Mouse (Mus musculus) heart, postnatal 0 days (tissue): ENCODE measurements around the gene Sesn3. TPM values are rescaled to one million over a fixed set of nuclear protein-coding genes. Genes with fewer than 3 reads are reported as not detected.

Source experiments
- ATAC-seq: fragments of 200-750 bp; cut with Nextera tagmentation; 2 replicates; pipeline ENCODE4 v1.8.0; 2017; ENCODE audit warnings: low read depth, moderate number of reproducible peaks, moderate library complexity; ENCODE audit not compliant: insufficient read depth
- DNase-seq: peaks from one replicate; pipeline ENCODE4 v3.0.0-alpha.2; 2016; ENCODE audit warnings: low spot score
- H3K27ac ChIP-seq: fragments of 300-500 bp; sonication (generic); 2 replicates; pipeline ENCODE4 v1.5.1; 2014; ENCODE audit warnings: low read depth, mild to moderate bottlenecking
- H3K27me3 ChIP-seq: fragments of 300-500 bp; sonication (generic); 2 replicates; pipeline ENCODE4 v1.6.1; 2014; ENCODE audit warnings: low read length, mixed read lengths; ENCODE audit not compliant: control insufficient read depth, insufficient read depth
- H3K36me3 ChIP-seq: fragments of 300-500 bp; sonication (generic); replicated peaks from 2 replicates; pipeline ENCODE4 v1.6.1; 2014; ENCODE audit warnings: low read length, mixed read lengths; ENCODE audit not compliant: control insufficient read depth, insufficient read depth
- H3K4me1 ChIP-seq: fragments of 300-500 bp; sonication (generic); 2 replicates; pipeline ENCODE4 v1.6.1; 2014; ENCODE audit warnings: antibody characterized with exemption; ENCODE audit not compliant: control insufficient read depth, insufficient read depth
- H3K4me2 ChIP-seq: fragments of 300-500 bp; sonication (generic); 2 replicates; pipeline ENCODE4 v1.6.1; 2014; ENCODE audit warnings: low read depth, mild to moderate bottlenecking, low read length, moderate library complexity
- H3K4me3 ChIP-seq: fragments of 300-500 bp; sonication (generic); 2 replicates; pipeline ENCODE4 v1.5.1; 2014; ENCODE audit warnings: low read depth, low read length
- H3K9ac ChIP-seq: fragments of 300-500 bp; sonication (generic); replicated peaks from 2 replicates; pipeline ENCODE4 v1.6.1; 2014; ENCODE audit warnings: low read depth, low read length, mixed read lengths
- H3K9me3 ChIP-seq: fragments of 300-500 bp; sonication (generic); replicated peaks from 2 replicates; pipeline ENCODE4 v1.6.1; 2016; ENCODE audit warnings: low read length; ENCODE audit not compliant: control insufficient read depth
- CTCF ChIP-seq: IDR thresholded peaks from 2 replicates; pipeline ENCODE4 v1.5.1; 2016; ENCODE audit warnings: antibody characterized with exemption, control low read depth, low read depth
- EP300 ChIP-seq: IDR thresholded peaks from 2 replicates; pipeline ENCODE4 v1.6.1; 2016; ENCODE audit warnings: antibody characterized with exemption, low read depth
- WGBS: fragments of 180-500 bp; shearing (Covaris S2); extraction: QIAGEN DNeasy Blood & Tissue Kit; methylation state at CpG from one replicate; pipeline ENCODE4 v1.1.7; 2014; 5-methylcytosine and 5-hydroxymethylcytosine counted together
- polyA plus RNA-seq: library from polyadenylated mRNA; unstranded; fragments of >200 nt; fragmentation: Nextera tagmentation; extraction: Ambion mirVana; gene quantifications from 2 replicates; pipeline ENCODE4 v1.2.1, GENCODE M21; 2015
- total RNA-seq: library from RNA; depleted of rRNA; stranded (reverse); fragments of >200 nt; gene quantifications from 2 replicates; pipeline ENCODE4 v1.2.3, GENCODE M21; 2014; ENCODE audit warnings: low replicate concordance

The Sesn3 gene
- total and polyA plus RNA-seq, 2 experiments from 2014 or later: 5.7 to 17.0 TPM

DNA sequence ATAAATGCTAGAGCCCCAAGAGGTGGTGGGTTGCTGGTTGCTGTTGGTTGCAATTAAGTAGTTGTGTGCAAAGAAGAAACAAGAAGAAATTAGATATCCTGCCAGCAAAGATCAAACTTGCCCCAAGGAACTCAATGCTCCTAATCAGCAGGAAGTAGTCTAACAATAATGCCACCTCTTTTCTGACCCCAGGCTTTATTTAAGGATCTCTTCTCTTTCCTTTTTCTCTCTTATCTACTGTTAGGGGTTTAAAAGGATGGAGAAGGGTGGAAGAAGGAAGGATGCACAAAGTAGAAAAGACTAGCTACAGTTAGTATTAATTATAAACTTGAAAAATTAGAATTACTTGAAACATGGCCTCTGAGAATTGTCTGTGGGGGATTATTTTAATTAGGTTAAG is 97.6 kb downstream of the Sesn3 start:
- DNase-seq (no peak), ATAC-seq (no peak)
- H3K9ac ChIP-seq: no peak overlapping the region
- no peak overlapping the region for H3K4me3 ChIP-seq
- no peak overlapping the region for H3K27ac ChIP-seq
- H3K27me3 ChIP-seq: no peaks in the 10 kb centered on the region
- H3K4me2 ChIP-seq: no peak overlapping the region
- H3K9me3 ChIP-seq: no peaks in the 10 kb centered on the region
- H3K36me3 ChIP-seq: no peaks in the 10 kb centered on the region; the same call in 1 of the 2 replicates
- TF ChIP-seq EP300 (no peak), CTCF (no peak)
- no peaks in the 10 kb centered on the region for H3K4me1 ChIP-seq

- H3K36me3 ChIP-seq: no peaks in the 10 kb centered on the region
- no peaks in the 10 kb centered on the region for H3K9me3 ChIP-seq
- H3K4me3 ChIP-seq: no peak overlapping the region
- H3K4me1 ChIP-seq: no peaks in the 10 kb centered on the region
- 81% methylated on average over 4 of the region's 4 CpGs for WGBS
- ATAC-seq (no peak), DNase-seq (no peak)
- H3K9ac ChIP-seq: no peak overlapping the region
- H3K27me3 ChIP-seq: no peaks in the 10 kb centered on the region
- H3K4me2 ChIP-seq: no peak overlapping the region
- TF ChIP-seq CTCF: no peak
- no peak for TF ChIP-seq EP300
- no peak overlapping the region for H3K27ac ChIP-seq
Measured at GRCm38 (mm10) chr9:14376149-14376548, 101.3 kb downstream of the Sesn3 start.

DNA sequence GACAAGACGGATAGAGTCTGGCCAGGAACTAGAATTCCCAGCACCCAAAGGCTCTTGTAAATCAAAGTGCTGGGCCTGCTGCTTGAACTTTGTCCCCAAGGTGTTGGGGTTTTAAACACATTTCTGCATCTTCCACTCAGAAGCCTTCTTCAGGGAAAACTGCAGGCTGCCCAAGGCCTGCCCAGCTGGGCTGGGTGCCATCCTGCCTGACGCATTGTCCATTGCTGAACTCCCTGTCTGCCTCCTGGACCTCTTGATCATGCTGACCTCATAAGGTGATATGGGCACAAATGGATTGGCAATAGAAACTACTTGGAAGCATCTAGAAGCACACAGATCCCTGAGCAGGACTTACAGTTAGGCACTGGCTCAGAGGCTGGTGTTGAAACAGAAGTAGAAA is 103.3 kb downstream of the Sesn3 start:
- Histone ChIP-seq H3K27me3 (no peaks in the 10 kb centered on the region), H3K4me3 (no peak overlapping the region), H3K36me3 (no peaks in the 10 kb centered on the region), H3K9ac (no peak overlapping the region), H3K4me2 (no peak overlapping the region), H3K9me3 (no peaks in the 10 kb centered on the region), H3K27ac (no peak overlapping the region), H3K4me1 (no peaks in the 10 kb centered on the region)
- ATAC-seq: no peak
- WGBS: 84% methylated on average over 2 of the region's 2 CpGs
- TF ChIP-seq EP300 (no peak), CTCF (no peak)
- no peak for DNase-seq

GRCm38 (mm10) chr9:14379769-14380385 is 105.0 kb downstream of the Sesn3 start:
- TF ChIP-seq CTCF: no peak
- TF ChIP-seq EP300: no peak
- Histone ChIP-seq H3K4me1 (no peaks in the 10 kb centered on the region), H3K4me2 (peak overlapping the region; percentile 78), H3K36me3 (no peaks in the 10 kb centered on the region), H3K27ac (no peak overlapping the region), H3K9me3 (no peaks in the 10 kb centered on the region), H3K9ac (peak overlapping the region; percentile 61), H3K27me3 (no peaks in the 10 kb centered on the region), H3K4me3 (peak overlapping the region; percentile 63)
- WGBS: 36% methylated on average over 8 of the region's 8 CpGs
- ATAC-seq (no peak), DNase-seq (no peak)

- DNase-seq (peak; percentile 90), ATAC-seq (peak; percentile 96)
- WGBS: under 1% methylated on average over 64 of the region's 76 CpGs
- no peaks in the 10 kb centered on the region for H3K27me3 ChIP-seq
- no peaks in the 10 kb centered on the region for H3K9me3 ChIP-seq
- no peaks in the 10 kb centered on the region for H3K36me3 ChIP-seq
- no peaks in the 10 kb centered on the region for H3K4me1 ChIP-seq
- peak overlapping the region; percentile 61 for H3K9ac ChIP-seq
- H3K4me2 ChIP-seq: peak overlapping the region; percentile 78
- TF ChIP-seq EP300 (peak; percentile 61; the same call in 1 of the 2 replicates), CTCF (peak; percentile 26; the same call in 1 of the 2 replicates)
- peak overlapping the region; percentile 70 for H3K27ac ChIP-seq
- peak overlapping the region; percentile 63 for H3K4me3 ChIP-seq
Measured at GRCm38 (mm10) chr9:14380386-14381285, 105.8 kb downstream of the Sesn3 start.
